In genomic region chr5:53379612-53380011, GRCm38 (mm10) we compare ENCODE assay signal across 8 mouse cellular contexts.
A peak's percentile ranks its signal among the peaks of the same experiment; 100 is the strongest.
DNase-seq lines count a peak whose midpoint lies in the region; ATAC-seq and TF ChIP-seq lines count a peak whose summit lies in the region.

No protein-coding gene starts in this region.

- no peak overlapping the region for H3K27ac ChIP-seq in lung, embryonic 16.5 days (ENCODE audit: low read length)
- peak overlapping the region; percentile 67 for H3K27ac ChIP-seq in embryonic facial prominence, embryonic 15.5 days (replicated peaks)
- H3K27ac ChIP-seq in kidney, embryonic 16.5 days (ENCODE audit: low read length) = peak overlapping the region; percentile 15; the same call in 1 of the 2 replicates
- no peak overlapping the region for H3K27ac ChIP-seq in neural tube, embryonic 12.5 days

- no peak overlapping the region for H3K9ac ChIP-seq in lung, embryonic 16.5 days (ENCODE audit: low read length)
- H3K9ac ChIP-seq in embryonic facial prominence, embryonic 15.5 days = no peak overlapping the region
- 0 out of 2 replicates have a peak overlapping the region, but pooled peaks have one; percentile 7 for H3K9ac ChIP-seq in kidney, embryonic 16.5 days (replicated peaks; ENCODE audit: low read length)
- H3K9ac ChIP-seq in neural tube, embryonic 12.5 days = no peak overlapping the region

- H3K36me3 ChIP-seq in lung, embryonic 16.5 days (ENCODE audit: control insufficient read depth, insufficient read depth, low read length) = no peaks in the 10 kb centered on the region
- no peaks in the 10 kb centered on the region for H3K36me3 ChIP-seq in embryonic facial prominence, embryonic 15.5 days
- H3K36me3 ChIP-seq in kidney, embryonic 16.5 days (ENCODE audit: insufficient read depth, low read length) = no peaks in the 10 kb centered on the region
- no peaks in the 10 kb centered on the region for H3K36me3 ChIP-seq in neural tube, embryonic 12.5 days

- H3K4me3 ChIP-seq in lung, embryonic 16.5 days (ENCODE audit: low read length) = no peak overlapping the region
- H3K4me3 ChIP-seq in lung, adult 2 months (replicated peaks; ENCODE audit: extremely low read depth, low read depth, low read length) = no peak overlapping the region
- H3K4me3 ChIP-seq in embryonic facial prominence, embryonic 15.5 days (replicated peaks) = no peak overlapping the region
- no peak overlapping the region for H3K4me3 ChIP-seq in kidney, embryonic 16.5 days (ENCODE audit: low read length)
- no peak overlapping the region for H3K4me3 ChIP-seq in neural tube, embryonic 12.5 days

- no peak for DNase-seq in lung, adult 2 months
- no peak for DNase-seq in layer of hippocampus, adult 8-10 months (ENCODE audit: low spot score in 2 of 2)
- no peak for DNase-seq in spleen, adult 12 weeks (ENCODE audit: low spot score)

- TF ChIP-seq CTCF in lung, adult 2 months (IDR thresholded peaks at IDR 0.05; ENCODE audit: insufficient read depth, low read length) = no peak

- no peak for TF ChIP-seq POLR2A in lung, adult 2 months (IDR thresholded peaks at IDR 0.05; ENCODE audit: borderline replicate concordance, extremely low read depth, low read depth, low read length)

- H3K27me3 ChIP-seq in lung, embryonic 16.5 days (ENCODE audit: control insufficient read depth, insufficient read depth, low read depth, low read length) = no peaks in the 10 kb centered on the region
- no peaks in the 10 kb centered on the region for H3K27me3 ChIP-seq in embryonic facial prominence, embryonic 15.5 days
- no peaks in the 10 kb centered on the region for H3K27me3 ChIP-seq in kidney, embryonic 16.5 days (ENCODE audit: insufficient read depth, low read length)
- no peaks in the 10 kb centered on the region for H3K27me3 ChIP-seq in neural tube, embryonic 12.5 days (replicated peaks)

- peak; percentile 60; the same call in 1 of the 2 replicates for ATAC-seq in lung, embryonic 16.5 days (ENCODE audit: low read depth)
- no peak; the same call in 1 of the 2 replicates for ATAC-seq in embryonic facial prominence, embryonic 15.5 days (ENCODE audit: insufficient number of reproducible peaks, low FRiP score, low TSS enrichment, low read depth)
- ATAC-seq in kidney, embryonic 16.5 days (ENCODE audit: low FRiP score, low TSS enrichment) = peak; percentile 78
- ATAC-seq in neural tube, embryonic 12.5 days (ENCODE audit: low FRiP score, low read depth) = peak; percentile 58
- no peak for ATAC-seq in frontal cortex, adult (ENCODE audit: low TSS enrichment)

- H3K4me1 ChIP-seq in lung, embryonic 16.5 days (replicated peaks; ENCODE audit: control insufficient read depth, insufficient read depth, low read length) = peaks cover 8% of the 10 kb centered on the region; the same call in 1 of the 2 replicates
- H3K4me1 ChIP-seq in lung, adult 2 months (ENCODE audit: control insufficient read depth, insufficient read depth, low read length) = no peaks in the 10 kb centered on the region
- peaks cover 57% of the 10 kb centered on the region for H3K4me1 ChIP-seq in embryonic facial prominence, embryonic 15.5 days
- H3K4me1 ChIP-seq in kidney, embryonic 16.5 days (ENCODE audit: insufficient read depth, low read length) = peaks cover 18% of the 10 kb centered on the region; the same call in 1 of the 2 replicates
- peaks cover 7% of the 10 kb centered on the region for H3K4me1 ChIP-seq in neural tube, embryonic 12.5 days

- no peak overlapping the region for H3K4me2 ChIP-seq in lung, embryonic 16.5 days (ENCODE audit: low read depth, low read length)
- no peak overlapping the region; the same call in 1 of the 2 replicates for H3K4me2 ChIP-seq in embryonic facial prominence, embryonic 15.5 days (replicated peaks)
- H3K4me2 ChIP-seq in kidney, embryonic 16.5 days (replicated peaks; ENCODE audit: low read depth, low read length) = no peak overlapping the region
- H3K4me2 ChIP-seq in neural tube, embryonic 12.5 days (replicated peaks) = no peak overlapping the region

- WGBS in lung, embryonic 16.5 days = 30% methylated on average over 17 of the region's 17 CpGs
- WGBS in lung, adult 2 months = 60% methylated on average over 17 of the region's 17 CpGs
- 21% methylated on average over 17 of the region's 17 CpGs for WGBS in embryonic facial prominence, embryonic 15.5 days
- WGBS in kidney, embryonic 16.5 days = 23% methylated on average over 17 of the region's 17 CpGs
- WGBS in neural tube, embryonic 12.5 days = 20% methylated on average over 17 of the region's 17 CpGs

- no peaks in the 10 kb centered on the region for H3K9me3 ChIP-seq in lung, embryonic 16.5 days (ENCODE audit: control insufficient read depth, low read length)
- no peaks in the 10 kb centered on the region for H3K9me3 ChIP-seq in embryonic facial prominence, embryonic 15.5 days (replicated peaks)
- H3K9me3 ChIP-seq in kidney, embryonic 16.5 days (ENCODE audit: low read length) = no peaks in the 10 kb centered on the region
- no peaks in the 10 kb centered on the region for H3K9me3 ChIP-seq in neural tube, embryonic 12.5 days

Comparison
In these comparisons a context has a peak if more than half of its experiments do, and no peak if none do; other contexts are left out.
1. ATAC-seq: peak in lung, embryonic 16.5 days (single experiment), kidney, embryonic 16.5 days (single experiment) and neural tube, embryonic 12.5 days (single experiment); none in embryonic facial prominence, embryonic 15.5 days (single experiment) and frontal cortex, adult (single experiment).
2. H3K27ac ChIP-seq: peak in embryonic facial prominence, embryonic 15.5 days (single experiment) and kidney, embryonic 16.5 days (single experiment); none in lung, embryonic 16.5 days (single experiment) and neural tube, embryonic 12.5 days (single experiment).